Mouse (Mus musculus): ENCODE data around the gene Ddrgk1.

Gene Ddrgk1

DNA sequence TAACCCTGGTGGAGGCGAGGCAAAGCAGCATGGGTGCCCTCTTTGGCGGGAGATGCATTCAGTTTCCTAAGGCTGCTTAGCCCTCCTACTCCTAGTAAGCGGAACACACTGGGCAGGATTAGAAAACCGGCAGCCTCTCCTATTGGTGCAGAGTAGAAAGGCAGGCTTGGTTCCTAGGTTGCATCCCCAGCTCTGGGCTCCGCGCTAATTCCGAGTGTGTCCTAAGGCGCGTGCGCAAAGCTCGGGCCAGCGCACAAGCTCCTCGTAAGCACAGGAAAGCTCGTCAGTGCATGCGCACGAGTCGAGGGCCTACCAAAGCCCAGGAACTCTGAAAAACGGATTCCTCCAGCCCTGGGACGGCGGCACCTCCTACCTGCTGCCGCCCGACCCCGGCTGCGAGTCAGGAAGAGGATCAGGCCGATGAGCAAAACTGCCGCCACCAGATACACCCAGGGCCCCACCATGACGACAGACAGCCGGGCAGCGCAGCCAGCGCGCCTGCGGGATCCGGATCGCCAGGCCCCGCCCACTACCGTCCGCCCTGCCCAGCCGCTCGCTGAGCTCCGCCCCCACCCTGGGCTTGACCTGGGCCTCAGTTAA lies at the start of gene Ddrgk1:
Gene Ddrgk1, minus strand, starts transcription at position 558 of the 600 bp plus-strand sequence.
- peak; percentile 89 for DNase-seq (ENCODE audit: low spot score)

DNA sequence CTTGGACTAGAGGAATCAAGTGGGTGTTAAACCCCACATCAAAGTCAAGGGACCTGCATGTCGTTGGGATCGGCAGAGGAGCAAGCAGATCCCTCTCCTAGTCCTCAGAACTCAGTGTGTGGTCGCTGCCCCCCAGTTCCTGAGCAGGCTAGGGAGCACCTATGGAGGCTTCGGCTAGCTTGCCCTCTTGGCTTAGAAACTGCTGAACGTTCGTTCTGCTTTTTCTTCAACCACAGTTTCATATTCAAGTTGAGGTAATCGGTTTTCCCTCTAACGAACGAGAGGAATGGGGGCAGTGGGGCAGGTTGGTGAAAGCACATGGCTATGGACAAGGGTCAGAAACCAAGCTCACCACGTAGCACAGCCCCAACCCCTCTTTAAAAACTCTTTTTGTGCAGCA lies 42.6 kb upstream of the Ddrgk1 start:
- no peak for DNase-seq (ENCODE audit: low spot score)

- DNase-seq (ENCODE audit: low spot score): no peak
Measured at GRCm38 (mm10) chr2:130706602-130707001, 42.1 kb upstream of the Ddrgk1 start.

- DNase-seq (ENCODE audit: low spot score): no peak
Measured at GRCm38 (mm10) chr2:130705178-130705577, 40.7 kb upstream of the Ddrgk1 start.

GRCm38 (mm10) chr2:130704040-130705001 lies 39.9 kb upstream of the Ddrgk1 start:
- DNase-seq (ENCODE audit: low spot score): no peak

DNA sequence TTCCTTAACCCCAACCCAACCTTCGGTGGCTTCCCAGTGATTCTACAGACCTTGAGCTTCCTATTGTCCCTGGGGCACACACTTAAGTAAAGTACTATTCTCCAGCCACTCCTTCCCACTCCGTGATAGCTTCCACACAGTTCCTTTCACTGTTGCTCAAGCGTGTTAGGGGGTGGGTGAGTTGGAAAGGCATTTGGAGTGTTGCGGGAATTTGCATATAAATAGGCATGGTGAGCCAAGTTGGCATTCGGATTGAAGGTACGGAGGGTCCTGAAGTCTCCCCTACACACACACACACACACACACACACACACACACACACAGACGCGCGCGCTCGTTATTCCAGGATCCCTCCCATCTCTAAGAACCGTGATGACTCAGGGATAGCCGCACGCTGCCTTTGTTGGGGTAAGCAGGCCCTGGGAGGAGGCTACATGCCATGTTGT lies 33.4 kb upstream of the Ddrgk1 start:
- no peak for DNase-seq (ENCODE audit: low spot score)

DNA sequence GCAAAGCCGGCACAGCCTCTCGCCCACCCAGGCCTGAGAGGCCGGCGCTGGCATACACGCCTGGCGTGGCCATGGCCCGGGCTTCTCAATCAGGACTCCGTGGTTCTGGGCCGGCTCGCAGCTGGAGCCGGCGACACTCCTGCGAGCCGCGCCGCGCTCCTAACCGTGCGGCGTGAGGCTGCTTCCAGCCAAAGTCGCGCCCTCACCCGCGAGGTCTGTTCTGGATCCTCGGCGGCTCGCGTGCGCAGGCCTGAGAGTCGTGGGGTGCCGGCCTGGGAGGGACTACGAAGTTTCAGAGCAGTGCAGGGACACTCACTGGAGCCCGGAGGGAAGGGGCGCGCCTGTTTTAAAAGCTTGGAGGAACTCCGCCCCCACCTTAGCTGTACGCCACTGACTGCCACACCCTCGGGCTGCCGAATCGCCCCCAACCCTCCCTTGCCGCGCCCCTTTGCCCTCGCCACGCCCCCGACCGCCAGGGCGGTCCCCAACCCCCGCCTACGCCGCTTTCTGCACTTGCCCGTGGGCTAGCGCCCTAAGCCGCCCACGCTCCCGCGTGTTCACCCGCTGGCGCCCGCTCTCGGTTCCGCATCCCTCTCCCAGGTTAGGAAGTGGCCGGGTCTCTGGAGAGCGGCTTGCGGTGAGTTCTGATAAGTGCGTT lies 32.8 kb upstream of the Ddrgk1 start, which contains the start of gene Slc4a11:
Gene Slc4a11, minus strand, starts transcription at position 367 of the 658 bp plus-strand sequence.
- peak; percentile 51 for DNase-seq (ENCODE audit: low spot score)

DNA sequence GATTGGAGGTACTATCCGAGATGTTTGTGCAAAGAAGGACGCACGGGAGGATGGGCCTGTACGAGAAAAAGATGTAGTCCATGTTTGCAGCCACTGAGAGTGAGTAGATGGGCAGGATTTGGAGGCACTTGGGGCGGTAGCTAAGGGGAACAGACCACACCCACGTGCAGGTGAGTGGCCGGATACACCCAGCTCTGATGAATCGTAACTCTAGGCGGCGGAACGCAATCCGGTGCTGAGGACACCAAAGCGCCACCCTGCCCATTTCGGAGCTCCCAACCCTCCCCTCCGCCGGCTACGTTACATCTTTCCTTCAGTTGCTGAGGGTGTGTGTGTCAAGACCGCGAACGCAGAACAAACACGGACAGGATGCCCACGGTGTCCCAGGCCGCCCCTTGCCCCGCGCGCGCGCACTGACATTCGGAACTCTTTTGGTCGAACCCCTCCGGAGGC lies 32.3 kb upstream of the Ddrgk1 start:
- no peak for DNase-seq (ENCODE audit: low spot score)

- no peak for DNase-seq (ENCODE audit: low spot score)
Measured at GRCm38 (mm10) chr2:130693563-130693962, 29.1 kb upstream of the Ddrgk1 start.

GRCm38 (mm10) chr2:130689011-130689410 lies 24.6 kb upstream of the Ddrgk1 start:
- no peak for DNase-seq (ENCODE audit: low spot score)

- DNase-seq (ENCODE audit: low spot score): no peak
Measured at GRCm38 (mm10) chr2:130685426-130685825, 21.0 kb upstream of the Ddrgk1 start.

DNA sequence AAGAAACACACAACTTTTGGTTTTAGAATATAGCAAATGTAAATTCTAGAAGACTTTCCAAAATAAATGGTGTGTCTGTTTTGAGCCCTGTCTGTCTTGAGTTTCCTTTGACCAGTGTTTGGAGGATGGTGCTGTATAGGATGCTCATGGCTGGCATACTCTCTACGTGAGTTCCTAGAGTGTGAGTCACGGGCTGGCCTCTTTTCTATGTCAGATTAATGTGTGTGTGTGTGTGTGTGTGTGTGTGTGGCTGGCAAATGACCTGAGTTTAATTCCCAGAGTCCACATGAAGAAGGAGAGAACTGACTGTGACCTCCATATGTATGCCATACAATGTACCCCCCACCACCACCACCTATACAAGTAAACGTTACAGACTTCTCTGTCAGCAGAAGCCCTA lies 17.1 kb upstream of the Ddrgk1 start:
- DNase-seq (ENCODE audit: low spot score): no peak

DNA sequence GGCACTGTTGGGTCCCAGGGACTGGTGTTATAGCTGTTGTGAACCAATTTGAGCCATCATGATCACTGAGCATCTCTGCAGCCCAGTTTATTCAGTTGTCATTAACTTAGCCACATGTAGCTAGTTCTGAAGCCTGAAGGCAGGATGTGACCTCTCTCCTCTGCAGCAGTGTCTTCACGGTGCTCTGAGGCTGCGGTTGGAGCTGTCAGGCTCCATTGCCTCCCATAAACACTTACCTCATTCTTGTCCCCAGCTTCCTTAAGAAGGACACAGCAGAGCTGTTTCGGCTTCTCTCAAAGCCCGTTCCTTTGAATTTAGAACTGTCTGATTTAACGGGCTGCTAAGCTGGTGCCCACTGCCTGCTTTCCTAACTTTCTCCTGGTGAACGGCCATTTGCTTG lies 15.4 kb upstream of the Ddrgk1 start:
- DNase-seq (ENCODE audit: low spot score): no peak

- no peak for DNase-seq (ENCODE audit: low spot score)
Measured at GRCm38 (mm10) chr2:130679154-130679553, 14.7 kb upstream of the Ddrgk1 start.

- DNase-seq (ENCODE audit: low spot score): no peak
Measured at GRCm38 (mm10) chr2:130677211-130677610, 12.8 kb upstream of the Ddrgk1 start.

DNA sequence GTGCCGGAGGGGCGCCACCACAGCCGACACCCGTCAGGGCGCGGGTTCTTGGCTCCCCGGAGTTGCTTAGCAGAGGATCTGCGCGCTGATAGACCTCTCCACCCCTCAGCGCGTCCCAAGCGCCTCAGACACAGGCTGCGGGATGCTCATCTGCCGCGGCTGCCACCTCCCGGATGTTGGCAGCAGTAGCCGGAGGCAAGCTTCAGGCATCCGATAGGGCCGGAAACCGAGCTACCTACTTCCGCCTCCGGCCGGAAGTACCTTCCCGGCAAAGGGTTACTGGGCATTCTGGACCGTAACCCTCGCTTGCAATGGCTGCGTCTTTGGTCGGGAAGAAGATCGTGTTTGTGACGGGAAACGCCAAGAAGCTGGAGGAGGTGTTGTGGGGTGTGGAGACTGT lies 3.1 kb upstream of the Ddrgk1 start, which contains the start of gene Itpa:
Gene Itpa, plus strand, starts transcription at position 52 of the 400 bp plus-strand sequence.
- peak; percentile 71 for DNase-seq (ENCODE audit: low spot score)

- no peak for DNase-seq (ENCODE audit: low spot score)
Measured at GRCm38 (mm10) chr2:130663342-130663741, 1.1 kb downstream of the Ddrgk1 start.

- DNase-seq (ENCODE audit: low spot score): no peak
Measured at GRCm38 (mm10) chr2:130658530-130658929, 5.9 kb downstream of the Ddrgk1 start.

DNA sequence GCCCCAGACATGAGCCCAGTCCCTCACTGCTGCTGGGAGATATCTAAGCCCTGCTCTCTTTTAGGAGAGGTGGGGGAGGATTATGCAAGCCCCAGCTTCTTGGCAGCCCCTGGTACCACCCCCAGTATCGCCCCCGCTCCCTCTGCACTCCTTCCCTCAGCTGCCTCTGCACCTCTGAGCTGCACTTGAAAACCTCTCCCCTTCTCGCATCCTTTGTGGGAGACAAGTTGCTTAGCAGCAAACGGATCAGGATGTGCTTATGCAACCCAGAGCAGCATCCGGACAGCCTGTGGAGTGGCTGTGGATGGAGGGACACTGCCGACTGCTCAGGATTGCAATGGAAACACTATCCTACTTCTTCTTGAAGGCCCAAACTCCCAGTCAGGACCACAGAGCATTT lies 6.9 kb downstream of the Ddrgk1 start:
- DNase-seq (ENCODE audit: low spot score): no peak

DNA sequence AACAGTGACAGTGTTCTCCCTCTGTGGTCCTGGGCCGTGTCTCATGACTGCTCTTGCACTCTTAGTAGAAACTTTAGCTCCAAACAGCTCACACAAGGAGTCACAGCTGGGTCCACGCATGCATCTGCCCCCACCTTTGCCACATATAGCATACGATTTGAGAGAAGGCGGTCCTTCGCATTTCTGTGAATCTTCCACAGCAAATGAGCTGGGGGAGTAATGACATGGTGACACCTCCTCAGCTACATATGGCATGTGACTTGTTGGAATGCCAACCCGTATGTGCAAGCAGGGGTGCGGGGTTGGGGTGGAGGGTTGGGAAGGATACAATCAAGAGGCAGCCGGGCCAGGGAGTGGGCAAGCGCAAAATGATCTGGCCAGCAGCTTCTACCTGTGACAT lies 7.9 kb downstream of the Ddrgk1 start:
- DNase-seq (ENCODE audit: low spot score): no peak

DNA sequence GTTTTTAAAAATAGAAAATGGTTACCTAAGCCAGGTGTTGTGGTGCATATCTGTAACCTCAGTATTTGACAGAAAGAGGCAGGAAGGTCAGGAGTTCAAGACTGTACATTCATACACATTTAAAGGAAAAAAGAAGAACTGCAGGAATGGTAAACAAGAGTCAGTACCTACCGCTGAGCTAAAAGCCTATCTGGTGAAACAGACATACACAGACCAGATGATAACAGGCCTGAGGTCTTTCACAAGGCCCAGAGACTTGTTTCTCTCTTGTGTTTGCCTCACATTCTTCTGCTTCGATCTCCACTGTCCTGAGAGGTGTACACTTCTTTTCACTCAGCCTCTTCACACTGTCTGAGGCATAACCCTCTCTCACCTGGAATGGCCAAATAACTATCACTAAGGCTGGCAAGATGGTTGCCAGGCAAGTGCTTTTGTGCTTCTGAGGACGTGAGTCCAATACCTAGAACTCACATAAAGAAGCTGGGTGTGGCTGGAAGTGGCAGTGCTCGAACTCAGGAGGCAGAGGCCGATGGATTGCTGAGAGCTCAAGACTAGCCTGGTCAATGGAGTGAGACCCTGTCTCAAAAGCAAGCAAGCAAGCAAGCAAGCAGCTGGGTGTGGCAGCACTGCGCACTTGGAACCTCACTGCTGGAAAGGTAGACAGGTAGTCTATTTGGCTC lies 8.7 kb downstream of the Ddrgk1 start:
- no peak for DNase-seq (ENCODE audit: low spot score)

DNA sequence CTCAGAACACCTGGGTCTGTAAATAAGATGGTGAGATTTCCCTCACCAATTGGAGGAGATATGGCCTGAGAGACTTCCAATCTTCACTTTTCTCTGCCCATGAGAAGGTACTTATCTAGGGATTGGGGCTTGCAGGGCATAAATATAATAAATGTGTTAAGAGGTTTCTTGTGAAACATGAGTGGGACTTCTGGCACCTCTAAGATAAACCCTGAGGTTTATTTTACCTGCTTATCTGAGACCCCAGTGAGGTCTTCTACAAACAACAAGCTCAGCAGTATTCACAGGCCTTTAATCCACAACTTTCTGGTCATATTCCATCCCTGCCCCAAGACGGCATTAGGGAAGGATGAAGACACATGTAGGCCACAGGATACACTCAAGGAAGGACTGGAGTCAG lies 10.7 kb downstream of the Ddrgk1 start:
- DNase-seq (ENCODE audit: low spot score): no peak
